Mouse (Mus musculus) liver, postnatal 0 days (tissue): Measurements from ENCODE around the gene Fam163b.
A peak's percentile ranks its signal among the peaks of the same experiment; 100 is the strongest.

Experiments
- CTCF ChIP-seq: sonication (generic); IDR thresholded peaks from 2 replicates; pipeline ENCODE4 v1.5.1; 2016; ENCODE audit warnings: antibody characterized with exemption, low read depth
- EP300 ChIP-seq: IDR thresholded peaks from 2 replicates; pipeline ENCODE4 v1.6.1; 2016; ENCODE audit warnings: antibody characterized with exemption, low read depth, mild to moderate bottlenecking

DNA sequence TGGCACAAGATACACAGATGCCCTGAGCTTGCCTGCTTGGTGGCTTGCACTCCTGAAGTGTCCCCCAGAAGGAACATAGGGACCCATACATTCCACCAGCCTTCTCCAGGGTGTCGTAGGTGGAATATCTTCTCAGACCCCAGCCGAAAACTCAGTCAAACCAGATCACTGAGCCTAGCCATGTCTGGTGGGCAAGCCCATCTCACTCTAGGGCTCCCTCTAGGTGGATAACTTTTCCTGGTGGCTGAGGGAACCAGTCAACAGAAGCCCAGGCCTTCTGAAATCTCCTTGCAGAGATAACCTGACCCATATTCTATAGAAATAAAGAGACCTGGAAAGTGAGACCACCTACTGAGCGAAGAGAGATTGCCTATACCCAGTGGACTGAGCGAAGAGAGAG, 19.2 kb downstream of the Fam163b start:
- TF ChIP-seq CTCF (0 out of 2 replicates have a peak, but pooled peaks have one; percentile 3), EP300 (no peak)
